In the genomic region with DNA sequence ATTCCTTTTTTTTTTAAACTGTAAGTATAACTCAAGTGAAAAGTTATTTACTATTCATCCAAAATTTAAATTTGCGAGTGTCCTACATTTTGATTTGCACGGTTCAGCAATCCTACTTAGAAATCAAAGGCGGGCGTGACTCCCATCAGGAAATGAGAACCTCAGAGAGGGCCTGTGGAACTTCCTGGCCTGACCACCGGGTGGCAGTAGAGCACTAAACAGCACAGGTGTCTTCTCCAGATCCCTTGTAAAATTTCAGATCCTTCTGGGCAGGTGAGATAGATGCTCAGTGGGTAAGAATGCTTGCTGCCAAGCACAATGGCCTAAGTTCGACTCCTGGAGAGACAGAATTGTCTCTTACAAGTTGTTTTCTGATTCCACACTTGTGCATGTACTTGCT, we compare ENCODE assay signal across 9 mouse cellular contexts. TPM values are rescaled to one million over a fixed set of nuclear protein-coding genes. Genes with fewer than 3 reads are reported as not detected.
DNase-seq lines count a peak whose midpoint lies in the region; ATAC-seq and TF ChIP-seq lines count a peak whose summit lies in the region.
"Had no signal": no experiment of that assay in that cellular context is flagged by ENCODE, and none has a peak within 500 bp of the region (broad histone marks: within the 10 kb centered on the region; RNA-seq: fewer than 3 reads in every experiment).

No protein-coding gene starts in this region.

- no peak for ATAC-seq in hindbrain, embryonic 12.5 days (ENCODE audit: low FRiP score)
- no peak; the same call in 1 of the 2 replicates for ATAC-seq in midbrain, embryonic 14.5 days (ENCODE audit: low FRiP score, low TSS enrichment)

- H3K27ac ChIP-seq in hindbrain, embryonic 10.5 days, result no peak overlapping the region
- H3K27ac ChIP-seq in hindbrain, embryonic 12.5 days, result no peak overlapping the region
- H3K27ac ChIP-seq in left cerebral cortex, adult 2 months, result no peak overlapping the region
- no peak overlapping the region for H3K27ac ChIP-seq in midbrain, embryonic 14.5 days (replicated peaks; ENCODE audit: low read depth, low read length)

- H3K4me3 ChIP-seq in hindbrain, embryonic 10.5 days, result no peak overlapping the region
- no peak overlapping the region for H3K4me3 ChIP-seq in hindbrain, embryonic 12.5 days
- H3K4me3 ChIP-seq in left cerebral cortex, adult 2 months, result no peak overlapping the region
- no peak overlapping the region for H3K4me3 ChIP-seq in midbrain, embryonic 14.5 days (replicated peaks; ENCODE audit: low read depth, low read length)

- WGBS in hindbrain, embryonic 10.5 days, result 21% methylated on average over 6 of the region's 6 CpGs
- 19% methylated on average over 6 of the region's 6 CpGs for WGBS in hindbrain, embryonic 12.5 days
- 15% methylated on average over 6 of the region's 6 CpGs for WGBS in midbrain, embryonic 14.5 days

- 0 out of 2 replicates have a peak, but pooled peaks cover 8% of the 10 kb centered on the region for H3K27me3 ChIP-seq in hindbrain, embryonic 10.5 days (ENCODE audit: insufficient read depth, poor library complexity, severe bottlenecking)
- H3K27me3 ChIP-seq in hindbrain, embryonic 12.5 days, result 0 out of 2 replicates have a peak, but pooled peaks cover 7% of the 10 kb centered on the region
- H3K27me3 ChIP-seq in midbrain, embryonic 14.5 days (ENCODE audit: control insufficient read depth, insufficient read depth, low read length), result no peaks in the 10 kb centered on the region

- TF ChIP-seq CTCF in left cerebral cortex, adult 2 months (IDR thresholded peaks at IDR 0.05), result peak; percentile 94

- no peaks in the 10 kb centered on the region for H3K36me3 ChIP-seq in hindbrain, embryonic 10.5 days
- no peaks in the 10 kb centered on the region for H3K36me3 ChIP-seq in hindbrain, embryonic 12.5 days
- no peaks in the 10 kb centered on the region for H3K36me3 ChIP-seq in midbrain, embryonic 14.5 days (ENCODE audit: control insufficient read depth, insufficient read depth, low read length)

- intact Hi-C loops in left cerebral cortex, adult 2 months (cut with DNase I), result loop anchor here (1.0 kb wide), 3 partner anchors 58 to 127 kb away; no protein-coding TSS in a partner anchor

- peak; percentile 81 for DNase-seq in hindbrain, embryonic 10.5 days (ENCODE audit: low spot score)
- DNase-seq in cerebellum, adult 9-10 months, result peak; percentile 81
- DNase-seq in frontal cortex, adult 2 months (ENCODE audit: extremely low spot score in 1 of 2, low spot score in 1 of 2), result peak; percentile 61 to 94
- DNase-seq in induced T-regulatory cell, adult 2 months (ENCODE audit: low read depth), result peak; percentile 94
- DNase-seq in left cerebral cortex, adult 2 months (ENCODE audit: extremely low spot score in 1 of 2, low spot score in 2 of 2), result peak; percentile 79 to 87
- DNase-seq in midbrain, embryonic 14.5 days, result peak; percentile 86
- DNase-seq in spleen, adult 18-20 months, result peak; percentile 71 to 88

- peaks cover 5% of the 10 kb centered on the region; the same call in 1 of the 2 replicates for H3K4me1 ChIP-seq in hindbrain, embryonic 10.5 days (replicated peaks)
- no peaks in the 10 kb centered on the region for H3K4me1 ChIP-seq in hindbrain, embryonic 12.5 days
- H3K4me1 ChIP-seq in midbrain, embryonic 14.5 days (ENCODE audit: control insufficient read depth, insufficient read depth, low read length), result no peaks in the 10 kb centered on the region

- H3K9ac ChIP-seq in hindbrain, embryonic 12.5 days, result no peak overlapping the region
- H3K9ac ChIP-seq in midbrain, embryonic 14.5 days (replicated peaks; ENCODE audit: low read length), result no peak overlapping the region

- H3K9me3 ChIP-seq in hindbrain, embryonic 10.5 days, result no peaks in the 10 kb centered on the region
- no peaks in the 10 kb centered on the region for H3K9me3 ChIP-seq in hindbrain, embryonic 12.5 days (replicated peaks)
- no peaks in the 10 kb centered on the region for H3K9me3 ChIP-seq in midbrain, embryonic 14.5 days (ENCODE audit: control insufficient read depth, low read length)

- H3K4me2 ChIP-seq in hindbrain, embryonic 12.5 days (replicated peaks), result no peak overlapping the region
- no peak overlapping the region for H3K4me2 ChIP-seq in midbrain, embryonic 14.5 days (ENCODE audit: low read length)

RNA-seq across cellular contexts. Expression of a gene that starts 15.3 kb away (rescaled TPM):
- polyA plus RNA-seq in hindbrain, embryonic 10.5 days (2016; fragmentation: Nextera tagmentation; extraction: Ambion mirVana), result 10.4 and 11.7 TPM in 2 replicates
- polyA plus RNA-seq in hindbrain, embryonic 12.5 days (2016; fragmentation: Nextera tagmentation; extraction: Ambion mirVana), result 14.7 and 16.1 TPM in 2 replicates
- polyA plus RNA-seq in frontal cortex, adult 2 months (2012; rRNA removed), result 8.9 and 9.7 TPM in 2 replicates
- total RNA-seq in left cerebral cortex, adult 2 months (2021), result 10 to 100 TPM; 16.2 to 18.4 TPM
- 5.8 and 8.9 TPM in 2 replicates for polyA plus RNA-seq in midbrain, embryonic 14.5 days (2014; fragmentation: Nextera tagmentation; extraction: Ambion mirVana)

RNA-seq across cellular contexts. Expression of a gene that starts 26.9 kb away (rescaled TPM):
- polyA plus RNA-seq in hindbrain, embryonic 10.5 days (2016; fragmentation: Nextera tagmentation; extraction: Ambion mirVana), result 11.2 and 12.8 TPM in 2 replicates
- 19.2 and 20.2 TPM in 2 replicates for polyA plus RNA-seq in hindbrain, embryonic 12.5 days (2016; fragmentation: Nextera tagmentation; extraction: Ambion mirVana)
- polyA plus RNA-seq in frontal cortex, adult 2 months (2012; rRNA removed), result 22.4 and 24.0 TPM in 2 replicates
- 10 to 100 TPM; 12.5 to 14.7 TPM for total RNA-seq in left cerebral cortex, adult 2 months (2021)
- polyA plus RNA-seq in midbrain, embryonic 14.5 days (2014; fragmentation: Nextera tagmentation; extraction: Ambion mirVana), result 18.5 and 19.7 TPM in 2 replicates

RNA-seq across cellular contexts. Expression of a gene that starts 40.1 kb away (rescaled TPM):
- not detected in 2 replicates for polyA plus RNA-seq in hindbrain, embryonic 10.5 days (2016; fragmentation: Nextera tagmentation; extraction: Ambion mirVana)
- not detected in 2 replicates for polyA plus RNA-seq in hindbrain, embryonic 12.5 days (2016; fragmentation: Nextera tagmentation; extraction: Ambion mirVana)
- not detected in 2 replicates for polyA plus RNA-seq in frontal cortex, adult 2 months (2012; rRNA removed)
- not detected for total RNA-seq in left cerebral cortex, adult 2 months (2021)
- not detected in 2 replicates for polyA plus RNA-seq in midbrain, embryonic 14.5 days (2014; fragmentation: Nextera tagmentation; extraction: Ambion mirVana)
- polyA plus RNA-seq: neural tube, embryonic 14.5 days had no signal
